Mouse (Mus musculus): ENCODE results near the gene N4bp2.

Gene N4bp2

GRCm38 (mm10) chr5:65856591-65857411 is 93.5 kb downstream of the N4bp2 start:
- in situ Hi-C loops (cut with MboI; ENCODE audit: low pct_unique_long_range_greater_than_20kb in 1 of 2, low sequenced_read_pairs in 2 of 2, unreplicated experiment in 1 of 2) = no loop called here

GRCm38 (mm10) chr5:65857935-65858334 is 94.6 kb downstream of the N4bp2 start:
- in situ Hi-C loops (cut with MboI; ENCODE audit: low pct_unique_long_range_greater_than_20kb in 1 of 2, low sequenced_read_pairs in 2 of 2, unreplicated experiment in 1 of 2) = no loop called here

DNA sequence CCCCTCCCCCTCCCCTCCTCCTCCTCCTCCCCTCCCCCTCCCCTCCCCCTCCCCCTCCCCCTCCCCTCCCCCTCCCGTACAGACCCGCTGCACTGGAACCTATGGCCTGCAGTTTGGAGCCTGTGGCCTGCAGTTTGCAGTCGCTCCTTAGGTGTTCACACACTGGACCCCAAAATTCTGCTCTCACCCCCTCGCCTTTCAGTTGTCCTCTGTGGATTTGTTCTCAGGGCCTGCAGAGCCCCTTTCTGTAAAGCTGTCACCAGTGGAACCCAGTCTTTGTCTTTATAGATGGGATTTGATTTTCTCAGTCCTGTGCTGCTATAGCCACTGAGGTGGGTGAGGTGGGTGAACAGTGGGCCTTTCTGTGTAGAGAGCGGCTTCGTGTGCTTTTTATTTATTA is 95.0 kb downstream of the N4bp2 start:
- in situ Hi-C loops (cut with MboI; ENCODE audit: low pct_unique_long_range_greater_than_20kb in 1 of 2, low sequenced_read_pairs in 2 of 2, unreplicated experiment in 1 of 2) = no loop called here

DNA sequence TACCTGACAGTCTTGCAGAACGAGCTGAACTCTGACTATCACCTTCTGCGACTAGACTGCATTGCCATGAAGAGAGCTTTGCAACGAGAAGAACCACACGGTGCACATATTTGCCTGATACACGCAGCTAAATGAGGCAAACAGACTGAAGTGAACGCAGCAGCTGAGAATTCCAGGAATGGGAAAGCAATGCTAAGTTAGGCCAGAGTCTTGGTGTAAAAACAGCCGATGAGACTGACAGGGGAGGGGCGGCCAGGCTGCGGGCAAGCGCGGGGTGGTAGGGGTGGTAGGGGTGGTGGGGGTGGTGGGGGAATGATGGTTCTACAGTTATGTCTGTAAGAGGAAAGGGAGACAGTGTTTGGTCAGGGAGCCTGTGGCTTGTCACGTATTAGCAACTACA is 95.6 kb downstream of the N4bp2 start:
- in situ Hi-C loops (cut with MboI; ENCODE audit: low pct_unique_long_range_greater_than_20kb in 1 of 2, low sequenced_read_pairs in 2 of 2, unreplicated experiment in 1 of 2) = no loop called here

GRCm38 (mm10) chr5:65859396-65859795 is 96.1 kb downstream of the N4bp2 start:
- in situ Hi-C loops (cut with MboI; ENCODE audit: low pct_unique_long_range_greater_than_20kb in 1 of 2, low sequenced_read_pairs in 2 of 2, unreplicated experiment in 1 of 2) = no loop called here

DNA sequence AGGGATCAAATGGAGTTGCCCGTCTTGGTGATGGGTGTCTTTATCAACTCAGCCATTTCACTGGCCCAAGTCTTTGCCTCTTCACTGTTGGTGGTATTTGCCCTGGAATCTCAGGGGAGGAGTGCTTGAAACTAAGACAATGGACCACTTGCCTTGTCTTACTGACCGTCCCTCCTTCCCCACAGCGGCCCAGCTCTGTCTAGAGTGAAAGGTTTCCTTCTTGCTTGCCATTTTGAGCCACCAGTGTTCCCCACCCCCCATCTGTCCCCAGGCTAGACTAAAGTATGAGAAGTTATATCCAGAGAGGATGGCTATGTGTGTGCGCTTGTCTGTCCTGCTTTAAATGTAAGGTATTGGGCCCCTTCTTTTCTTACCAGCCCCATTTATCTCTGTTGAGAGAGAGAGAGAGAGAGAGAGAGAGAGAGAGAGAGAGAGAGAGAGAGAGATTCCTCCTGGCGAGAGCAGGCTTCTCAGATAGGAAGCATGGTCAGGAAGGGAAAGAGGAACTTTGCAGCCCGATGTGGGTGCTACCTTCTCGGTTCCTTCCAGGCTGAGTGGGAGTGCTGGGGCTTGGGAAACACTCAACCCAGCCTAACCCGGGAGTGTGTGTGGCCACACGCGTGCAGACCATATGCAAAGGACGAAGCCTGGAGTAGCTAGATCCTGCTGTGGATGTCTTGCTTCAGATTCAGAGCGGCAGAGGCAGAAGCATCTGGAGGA is 97.1 kb downstream of the N4bp2 start:
- in situ Hi-C loops (cut with MboI; ENCODE audit: low pct_unique_long_range_greater_than_20kb in 1 of 2, low sequenced_read_pairs in 2 of 2, unreplicated experiment in 1 of 2) = no loop called here

- in situ Hi-C loops (cut with MboI; ENCODE audit: low pct_unique_long_range_greater_than_20kb in 1 of 2, low sequenced_read_pairs in 2 of 2, unreplicated experiment in 1 of 2) = no loop called here
Measured at GRCm38 (mm10) chr5:65861154-65861944, 98.0 kb downstream of the N4bp2 start, which contains the start of gene Rhoh. Gene Rhoh, plus strand, starts transcription at chr5:65861213.

- in situ Hi-C loops (cut with MboI; ENCODE audit: low pct_unique_long_range_greater_than_20kb in 1 of 2, low sequenced_read_pairs in 2 of 2, unreplicated experiment in 1 of 2) = no loop called here
Measured at GRCm38 (mm10) chr5:65862217-65862927, 99.1 kb downstream of the N4bp2 start.

DNA sequence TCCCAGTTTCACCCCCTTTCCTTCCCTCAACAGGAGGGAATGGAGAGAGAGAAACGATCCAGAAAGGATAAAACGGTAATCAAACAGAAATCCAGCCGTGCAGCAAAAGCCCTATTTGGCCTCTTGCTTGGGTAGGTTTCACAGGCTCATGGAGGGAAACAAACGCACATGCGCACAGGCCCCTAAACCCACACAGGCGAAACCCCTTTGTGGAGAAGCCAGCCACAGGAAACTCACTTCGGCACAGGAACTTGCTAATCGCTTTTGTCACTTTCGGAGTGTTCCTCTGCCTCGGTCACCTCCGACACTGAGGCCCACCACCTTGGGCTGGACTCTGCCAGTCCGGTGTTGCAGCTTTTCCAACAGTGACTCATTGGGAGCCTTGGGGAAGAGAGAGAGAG is 100.0 kb downstream of the N4bp2 start:
- in situ Hi-C loops (cut with MboI; ENCODE audit: low pct_unique_long_range_greater_than_20kb in 1 of 2, low sequenced_read_pairs in 2 of 2, unreplicated experiment in 1 of 2) = no loop called here

DNA sequence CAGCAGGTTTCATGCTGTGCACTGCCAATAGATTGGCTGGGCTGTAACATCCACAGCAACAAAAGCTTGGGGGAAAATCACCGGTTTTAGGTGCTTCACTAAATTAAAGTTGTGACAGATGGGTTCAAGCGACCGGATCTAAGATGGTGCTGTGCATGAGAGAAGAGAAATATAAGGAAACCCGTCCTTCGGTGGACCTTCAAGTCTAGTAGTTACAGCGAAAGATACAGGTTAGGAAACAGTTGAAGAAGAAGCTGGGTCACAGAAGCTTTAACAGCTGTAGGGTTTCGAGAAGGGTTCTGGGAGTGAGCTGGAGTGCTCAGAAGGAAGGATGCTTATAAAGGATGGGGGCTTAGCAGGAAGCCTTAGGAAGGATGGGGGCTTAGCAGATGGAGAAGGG is 101.2 kb downstream of the N4bp2 start:
- in situ Hi-C loops (cut with MboI; ENCODE audit: low pct_unique_long_range_greater_than_20kb in 1 of 2, low sequenced_read_pairs in 2 of 2, unreplicated experiment in 1 of 2) = no loop called here

DNA sequence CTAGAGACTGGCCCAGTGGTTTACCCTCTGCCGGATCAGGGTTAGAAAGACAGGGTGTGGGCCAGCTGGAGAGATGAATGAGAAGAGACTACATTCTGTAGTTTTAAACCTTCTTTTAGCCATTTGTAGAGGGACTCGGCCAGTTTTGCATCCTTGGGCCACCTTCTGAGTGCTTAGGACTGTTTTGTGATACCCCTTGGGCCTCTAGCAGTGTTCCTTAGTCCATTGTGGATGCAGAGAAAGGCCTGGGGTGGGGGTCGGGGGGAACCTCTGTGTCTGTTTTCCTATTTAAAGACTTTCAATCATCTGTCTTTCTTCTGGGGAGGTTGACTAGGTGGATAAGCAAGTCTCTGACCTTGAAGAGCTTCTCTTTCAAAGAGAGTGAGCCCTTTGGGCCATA is 101.6 kb downstream of the N4bp2 start:
- in situ Hi-C loops (cut with MboI; ENCODE audit: low pct_unique_long_range_greater_than_20kb in 1 of 2, low sequenced_read_pairs in 2 of 2, unreplicated experiment in 1 of 2) = no loop called here

DNA sequence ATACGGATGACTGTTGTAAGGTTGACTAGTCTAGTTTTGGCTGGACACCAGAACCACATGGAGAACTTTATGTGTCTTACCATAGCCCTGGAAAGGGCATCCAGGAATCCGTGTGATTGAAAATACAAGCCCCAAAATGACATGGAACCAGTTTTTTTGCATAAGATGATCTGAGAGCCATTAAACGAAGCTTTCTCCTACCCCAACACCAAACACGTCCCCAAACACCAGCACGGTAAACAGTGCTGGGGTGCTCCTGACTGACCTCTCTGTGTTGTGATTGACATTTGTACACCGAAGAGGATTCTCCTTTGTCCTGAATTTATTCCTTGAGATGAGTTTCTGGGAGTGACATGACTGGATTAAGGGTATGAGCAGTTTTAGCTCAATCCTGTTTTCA is 103.3 kb downstream of the N4bp2 start:
- in situ Hi-C loops (cut with MboI; ENCODE audit: low pct_unique_long_range_greater_than_20kb in 1 of 2, low sequenced_read_pairs in 2 of 2, unreplicated experiment in 1 of 2) = no loop called here

GRCm38 (mm10) chr5:65867380-65868116 is 104.2 kb downstream of the N4bp2 start:
- in situ Hi-C loops (cut with MboI; ENCODE audit: low pct_unique_long_range_greater_than_20kb in 1 of 2, low sequenced_read_pairs in 2 of 2, unreplicated experiment in 1 of 2) = no loop called here

DNA sequence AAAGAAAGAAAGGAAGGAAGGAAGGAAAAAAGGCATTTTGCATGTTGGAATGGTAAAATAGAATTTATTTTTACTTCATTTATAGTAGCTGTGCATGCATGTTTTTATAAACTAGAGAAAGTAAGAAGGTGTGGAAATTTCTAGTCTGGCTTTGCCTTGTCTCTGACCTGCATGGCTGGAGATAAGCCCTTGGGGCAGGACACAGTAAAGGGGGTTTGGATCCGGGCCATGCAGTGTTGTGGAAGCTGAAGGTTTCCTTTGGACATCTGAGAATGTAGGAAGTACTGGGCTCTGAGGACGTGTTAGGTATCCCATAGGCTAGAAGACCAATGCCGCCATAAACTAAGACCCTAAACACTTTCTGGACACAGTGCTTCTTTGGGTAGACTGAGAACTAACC is 105.1 kb downstream of the N4bp2 start:
- in situ Hi-C loops (cut with MboI; ENCODE audit: low pct_unique_long_range_greater_than_20kb in 1 of 2, low sequenced_read_pairs in 2 of 2, unreplicated experiment in 1 of 2) = no loop called here

DNA sequence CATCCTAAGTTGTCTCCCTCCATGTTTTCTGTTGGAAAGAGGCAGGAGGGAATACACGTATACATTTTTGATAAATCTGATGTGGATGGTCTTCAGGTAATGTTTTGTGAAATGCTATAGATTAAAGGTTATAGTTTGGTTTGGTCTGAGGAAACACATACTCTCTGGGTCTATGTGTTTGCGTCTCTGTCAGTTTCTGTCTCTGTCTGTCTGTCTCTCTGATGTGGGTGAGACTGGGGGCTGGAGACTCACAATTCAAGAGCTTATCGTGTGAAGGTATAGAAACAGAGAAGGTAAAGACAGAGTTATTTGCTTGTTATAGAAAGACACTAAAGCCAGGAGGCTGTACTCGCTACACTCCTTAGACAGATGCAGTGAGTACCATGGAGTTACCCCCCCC is 106.3 kb downstream of the N4bp2 start:
- in situ Hi-C loops (cut with MboI; ENCODE audit: low pct_unique_long_range_greater_than_20kb in 1 of 2, low sequenced_read_pairs in 2 of 2, unreplicated experiment in 1 of 2) = no loop called here

- in situ Hi-C loops (cut with MboI; ENCODE audit: low pct_unique_long_range_greater_than_20kb in 1 of 2, low sequenced_read_pairs in 2 of 2, unreplicated experiment in 1 of 2) = no loop called here
Measured at GRCm38 (mm10) chr5:65871276-65871875, 108.1 kb downstream of the N4bp2 start.

DNA sequence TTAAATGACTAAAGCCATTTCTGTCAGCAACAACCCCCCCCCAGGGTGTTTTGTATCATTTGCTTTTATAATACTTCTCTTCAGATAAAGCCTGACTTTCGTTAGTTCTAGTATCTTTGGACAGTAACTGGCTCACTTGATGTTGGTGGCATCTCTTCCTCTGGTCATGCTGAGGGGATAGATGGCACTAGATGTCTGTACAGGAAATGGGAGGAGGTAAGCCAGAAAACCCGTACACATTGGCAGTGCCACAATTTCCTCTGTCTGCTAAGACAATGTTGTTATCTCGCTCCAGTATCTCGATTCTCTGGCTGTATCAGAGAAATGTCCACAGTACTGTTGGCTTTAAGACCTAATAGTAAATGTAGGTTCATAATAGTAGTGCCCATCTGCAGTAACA is 109.9 kb downstream of the N4bp2 start:
- in situ Hi-C loops (cut with MboI; ENCODE audit: low pct_unique_long_range_greater_than_20kb in 1 of 2, low sequenced_read_pairs in 2 of 2, unreplicated experiment in 1 of 2) = no loop called here

- in situ Hi-C loops (cut with MboI; ENCODE audit: low pct_unique_long_range_greater_than_20kb in 1 of 2, low sequenced_read_pairs in 2 of 2, unreplicated experiment in 1 of 2) = no loop called here
Measured at GRCm38 (mm10) chr5:65875269-65875668, 111.9 kb downstream of the N4bp2 start.

All from mouse embryonic stem cell (cell line).